Mouse (Mus musculus): ENCODE results near the gene Pde4d.

Gene Pde4d

DNA sequence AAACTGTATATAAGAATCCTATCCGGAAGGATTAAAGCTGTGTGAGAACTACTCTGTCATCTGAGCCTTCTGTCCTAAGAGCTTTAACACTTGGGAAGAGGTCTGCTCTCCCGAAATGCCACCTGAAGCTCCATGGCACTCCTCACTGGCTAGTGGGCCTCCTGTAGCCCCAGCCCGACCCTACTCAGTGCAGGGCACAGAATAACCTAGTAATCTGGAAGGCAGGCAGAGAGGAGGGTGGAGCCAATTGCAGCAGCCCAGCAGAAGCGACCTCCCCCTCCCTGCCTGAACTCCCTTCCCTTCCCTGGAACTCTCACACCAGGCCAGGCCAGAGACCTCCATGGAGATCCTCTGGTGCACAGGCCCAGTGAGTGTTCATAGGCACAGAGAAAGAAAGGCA is 608.3 kb downstream of the Pde4d start:
- TF ChIP-seq GATA4 (IDR thresholded peaks at IDR 0.05; ENCODE audit: insufficient replicate concordance, low read length), result no peak

DNA sequence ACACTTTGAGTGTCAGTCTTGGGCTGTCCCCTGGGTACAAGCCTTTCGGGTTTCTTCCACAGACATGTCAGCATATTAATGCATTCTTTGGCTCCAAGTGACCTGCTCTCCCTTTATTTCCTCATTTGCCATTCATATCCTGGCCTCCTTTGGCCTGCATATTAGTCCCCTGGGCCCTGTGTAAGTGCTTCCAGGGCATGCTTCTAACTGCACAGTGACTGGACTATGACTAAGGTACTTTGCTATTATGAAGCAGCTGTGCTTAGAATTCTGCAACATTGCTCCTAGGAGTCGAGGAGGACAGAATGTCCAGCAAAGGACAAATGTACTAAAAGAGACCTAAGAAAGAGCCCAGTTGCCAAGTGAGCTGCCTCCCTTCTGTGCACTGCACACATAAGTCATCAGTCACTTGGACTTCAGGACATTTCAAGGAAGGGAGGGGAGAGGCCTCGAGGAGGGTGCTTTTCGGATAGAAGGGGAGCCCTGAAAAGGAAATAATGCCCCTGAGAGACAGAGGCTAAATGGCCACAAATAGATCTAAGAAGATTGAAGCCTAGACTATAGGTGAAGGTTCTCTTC is 616.9 kb downstream of the Pde4d start:
- no peak for TF ChIP-seq GATA4 (IDR thresholded peaks at IDR 0.05; ENCODE audit: insufficient replicate concordance, low read length)

GRCm38 (mm10) chr13:109068258-109069219 is 618.8 kb downstream of the Pde4d start:
- TF ChIP-seq GATA4 (IDR thresholded peaks at IDR 0.05; ENCODE audit: insufficient replicate concordance, low read length), result no peak

- TF ChIP-seq GATA4 (IDR thresholded peaks at IDR 0.05; ENCODE audit: insufficient replicate concordance, low read length), result no peak
These were observed 623.6 kb downstream of the Pde4d start for GRCm38 (mm10) chr13:109073371-109073770.

- TF ChIP-seq GATA4 (IDR thresholded peaks at IDR 0.05; ENCODE audit: insufficient replicate concordance, low read length), result no peak
These were observed 624.3 kb downstream of the Pde4d start for GRCm38 (mm10) chr13:109074078-109074477.

GRCm38 (mm10) chr13:109092654-109093053 is 642.9 kb downstream of the Pde4d start:
- no peak for TF ChIP-seq GATA4 (IDR thresholded peaks at IDR 0.05; ENCODE audit: insufficient replicate concordance, low read length)

DNA sequence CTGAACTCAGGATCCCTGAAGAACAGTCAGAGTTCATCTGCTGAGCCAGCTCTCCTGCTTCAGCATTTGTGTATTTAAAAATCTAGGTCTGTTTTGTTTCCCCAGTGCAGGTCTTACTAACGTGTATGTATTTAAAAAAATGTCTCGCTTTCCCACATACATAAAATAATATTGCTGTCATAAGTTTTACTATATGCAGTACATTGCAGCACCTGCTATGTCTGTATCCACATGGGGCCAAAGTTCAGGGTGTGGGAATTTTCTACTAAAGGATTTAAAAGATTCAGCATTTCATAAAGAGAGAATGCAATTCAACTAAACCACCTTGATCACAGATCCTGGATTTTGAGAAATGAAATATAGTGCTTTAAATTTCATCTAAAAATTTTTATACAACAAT is 646.9 kb downstream of the Pde4d start:
- no peak for TF ChIP-seq GATA4 (IDR thresholded peaks at IDR 0.05; ENCODE audit: insufficient replicate concordance, low read length)

GRCm38 (mm10) chr13:109116004-109116341 is 666.2 kb downstream of the Pde4d start:
- TF ChIP-seq GATA4 (IDR thresholded peaks at IDR 0.05; ENCODE audit: insufficient replicate concordance, low read length), result no peak

DNA sequence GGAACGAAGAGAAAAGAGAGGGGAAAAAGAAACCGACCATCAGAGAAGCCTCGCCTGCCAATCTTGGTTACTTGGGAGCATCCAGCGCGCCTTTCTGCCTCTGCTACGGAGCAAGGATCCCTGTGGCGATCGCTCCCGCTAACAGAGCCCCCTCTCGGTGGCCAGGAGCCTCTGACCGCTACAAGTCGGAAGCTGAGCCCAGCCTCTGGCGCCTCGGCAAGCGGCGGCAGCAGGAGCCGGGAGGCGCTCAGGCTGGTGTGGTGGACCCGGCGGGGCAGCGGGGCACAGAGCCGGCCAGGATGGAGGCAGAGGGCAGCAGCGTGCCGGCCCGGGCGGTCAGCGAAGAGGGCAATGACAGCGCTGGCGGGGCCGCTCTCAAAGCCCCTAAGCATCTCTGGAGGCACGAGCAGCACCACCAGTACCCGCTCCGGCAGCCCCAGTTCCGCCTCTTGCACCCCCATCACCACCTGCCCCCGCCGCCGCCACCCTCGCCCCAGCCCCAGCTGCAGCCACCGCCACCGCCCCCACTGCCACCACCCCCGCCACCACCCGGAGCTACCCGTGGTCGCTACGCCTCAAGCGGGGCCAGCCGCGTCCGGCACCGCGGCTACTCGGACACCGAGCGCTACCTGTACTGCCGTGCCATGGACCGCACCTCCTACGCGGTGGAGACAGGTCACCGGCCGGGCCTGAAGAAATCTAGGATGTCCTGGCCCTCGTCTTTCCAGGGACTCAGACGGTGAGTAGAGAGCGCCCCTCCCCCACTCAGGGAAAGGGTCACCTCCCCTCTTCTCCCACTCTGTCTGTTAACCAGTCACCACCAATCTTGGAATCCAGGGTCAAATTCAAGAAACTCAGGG is 666.8 kb downstream of the Pde4d start:
- TF ChIP-seq GATA4 (IDR thresholded peaks at IDR 0.05; ENCODE audit: insufficient replicate concordance, low read length), result no peak

- no peak for TF ChIP-seq GATA4 (IDR thresholded peaks at IDR 0.05; ENCODE audit: insufficient replicate concordance, low read length)
These were observed 667.6 kb downstream of the Pde4d start for GRCm38 (mm10) chr13:109117210-109117791.

- no peak for TF ChIP-seq GATA4 (IDR thresholded peaks at IDR 0.05; ENCODE audit: insufficient replicate concordance, low read length)
These were observed 668.6 kb downstream of the Pde4d start for GRCm38 (mm10) chr13:109118296-109118800.

DNA sequence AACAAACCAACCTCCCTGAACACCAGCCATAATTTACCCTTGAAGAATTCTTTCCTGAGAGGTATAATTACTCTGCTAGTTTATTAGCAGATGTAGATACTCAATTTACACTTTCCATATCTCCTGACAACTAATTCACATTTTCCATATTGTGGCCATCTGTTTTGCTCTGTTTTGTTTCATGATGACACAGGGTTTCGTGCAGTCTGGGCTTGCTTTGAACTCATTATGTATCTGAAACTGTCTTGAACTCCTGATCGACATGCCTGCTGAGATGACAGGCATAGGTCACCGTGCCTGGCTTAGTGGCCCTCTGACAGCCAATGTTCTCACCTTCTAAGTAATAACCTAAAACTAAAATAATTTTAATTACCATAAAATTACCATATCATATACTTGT is 672.1 kb downstream of the Pde4d start:
- TF ChIP-seq GATA4 (IDR thresholded peaks at IDR 0.05; ENCODE audit: insufficient replicate concordance, low read length), result no peak

DNA sequence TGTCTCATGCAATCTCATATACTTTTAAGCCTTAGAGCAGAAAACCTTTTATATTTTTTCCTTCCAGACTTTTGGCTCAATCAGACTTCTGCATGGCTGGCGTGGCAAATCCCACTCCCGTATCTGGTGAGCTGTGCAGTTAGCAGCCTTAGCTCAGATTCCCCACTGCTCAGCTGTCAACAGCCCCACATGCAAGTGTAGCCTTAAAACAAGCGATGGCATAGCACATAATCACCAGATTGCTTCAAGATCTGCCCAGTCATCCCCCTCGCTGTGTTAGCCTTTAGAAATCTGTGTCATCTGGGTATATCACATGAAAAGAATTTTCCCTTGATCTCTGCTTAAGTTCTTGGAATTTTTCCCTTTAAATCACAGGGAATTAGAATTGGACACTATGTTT is 686.7 kb downstream of the Pde4d start:
- no peak for TF ChIP-seq GATA4 (IDR thresholded peaks at IDR 0.05; ENCODE audit: insufficient replicate concordance, low read length)

DNA sequence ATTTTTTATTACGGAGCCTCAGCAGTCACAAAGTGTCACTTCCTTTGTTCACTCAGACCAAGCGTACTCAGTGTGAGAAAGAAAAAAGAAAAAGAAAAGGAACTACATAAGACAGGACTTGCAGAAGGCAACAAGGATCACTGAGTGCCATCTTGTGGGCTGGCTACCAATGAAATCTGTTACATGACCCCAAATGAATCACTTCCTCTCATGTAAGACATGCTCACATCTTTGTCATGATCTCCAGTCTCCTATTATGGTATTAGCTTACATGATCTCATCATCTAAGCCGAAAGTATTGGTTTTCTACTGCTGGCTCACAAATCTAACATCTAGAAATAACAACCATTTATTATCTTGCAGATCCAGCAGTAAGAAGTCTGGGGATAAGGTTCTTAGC is 709.0 kb downstream of the Pde4d start:
- no peak for TF ChIP-seq GATA4 (IDR thresholded peaks at IDR 0.05; ENCODE audit: insufficient replicate concordance, low read length)
